Mouse (Mus musculus) spleen, postnatal 36 days (tissue): ENCODE data around the gene Tifab.

ENCODE experiments used
- DNase-seq, 2 experiments: peaks; one replicate each; pipeline ENCODE4 v3.0.0; 2022; ENCODE audit warnings: low spot score in 2 of 2, mixed read lengths in 1 of 2

Tifab gene

DNA sequence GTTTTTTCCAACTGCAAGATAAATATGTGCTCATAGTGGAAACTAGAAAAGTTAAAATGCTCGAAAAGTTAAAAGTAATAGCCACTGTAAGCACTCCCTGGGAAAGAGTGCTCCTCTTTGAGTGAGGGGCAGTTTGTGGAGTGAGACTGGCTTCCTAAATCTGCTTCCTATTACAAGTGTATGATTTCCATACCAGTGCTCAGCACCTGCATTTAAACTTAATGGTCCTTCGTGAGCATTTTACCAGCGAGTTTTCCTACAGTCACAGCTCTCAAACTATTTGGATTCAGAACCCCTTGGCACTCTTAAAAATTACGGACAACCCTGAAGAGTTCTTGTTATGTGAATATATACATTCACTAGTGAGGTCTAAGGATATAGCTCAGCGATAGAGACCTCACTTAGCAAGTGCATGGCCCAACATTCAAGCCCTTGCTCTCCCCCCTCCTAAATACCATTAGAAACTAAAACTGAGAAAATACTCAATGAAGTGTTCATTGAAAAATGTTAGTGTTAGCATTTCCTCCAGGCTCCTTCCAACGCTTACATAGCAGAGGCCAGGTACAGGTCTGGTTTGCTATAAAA lies 39.4 kb downstream of the Tifab start:
- no peak for DNase-seq

GRCm38 (mm10) chr13:56136200-56136599 lies 42.5 kb downstream of the Tifab start, which contains the start of gene H2afy:
H2afy (minus strand) TSS chr13:56136361.
- no peak for DNase-seq

DNA sequence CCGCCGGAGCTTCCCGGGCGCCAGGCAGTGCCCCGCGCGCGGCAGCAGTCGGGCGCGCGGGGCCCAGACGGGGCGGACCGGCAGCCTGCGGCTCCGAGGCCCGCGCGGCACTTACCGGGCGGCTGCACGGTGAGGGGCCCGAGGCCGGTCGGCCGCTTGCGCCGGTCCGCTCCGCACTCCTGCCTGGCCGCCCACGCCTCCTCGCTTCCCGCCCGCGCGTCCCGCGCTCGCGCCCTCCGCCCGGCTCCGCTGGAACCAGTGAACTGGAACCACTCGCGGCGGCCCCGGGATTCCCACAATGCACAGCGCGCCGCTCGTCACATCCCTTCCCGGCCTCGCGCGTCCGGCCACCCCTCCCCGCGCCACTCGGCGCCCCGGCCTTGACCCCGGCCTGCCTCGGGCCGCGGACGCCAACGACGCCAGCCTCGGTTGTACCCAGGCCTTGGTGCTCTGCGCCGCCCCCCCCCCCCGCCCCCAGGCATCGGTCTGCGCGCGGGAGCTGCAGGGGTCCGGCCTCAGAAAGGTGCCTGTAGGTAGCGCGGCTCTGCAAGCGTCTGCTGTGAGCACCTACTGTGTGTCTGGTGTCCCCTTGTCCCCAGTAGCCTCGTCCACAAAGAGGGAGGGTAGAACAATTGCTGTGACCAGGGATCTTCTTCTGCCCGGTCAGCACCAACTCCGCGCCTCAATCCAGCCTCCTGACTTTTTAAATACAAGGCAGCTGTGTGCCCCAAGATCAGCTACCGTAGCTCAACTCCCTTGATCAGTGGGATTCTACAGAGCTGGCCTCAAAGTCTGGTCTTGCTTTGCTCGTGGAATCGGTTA lies 43.2 kb downstream of the Tifab start:
- peak; percentile 82 to 83 for DNase-seq

GRCm38 (mm10) chr13:56134631-56135181 lies 44.0 kb downstream of the Tifab start:
- DNase-seq: peak; percentile 30 to 37

DNA sequence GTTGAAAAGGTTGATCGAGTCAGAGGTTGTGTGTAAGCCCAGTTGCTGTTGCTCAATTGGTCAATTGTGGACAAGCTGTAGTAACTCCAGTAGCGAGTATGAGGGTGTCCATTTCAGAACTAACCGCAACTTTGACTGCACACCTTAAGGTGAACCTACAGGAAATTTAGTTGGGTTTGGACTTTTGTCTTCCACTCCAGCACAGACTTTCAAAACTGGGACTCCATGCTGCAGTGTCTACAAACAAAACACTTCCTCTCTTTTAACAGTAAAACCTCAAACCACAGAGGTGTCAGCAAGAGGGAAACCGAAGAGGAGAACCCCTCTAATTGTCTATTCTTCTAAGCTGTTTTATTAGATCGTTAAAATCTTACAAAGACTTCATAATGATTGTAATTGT lies 44.7 kb downstream of the Tifab start:
- peak; percentile 33 to 47 for DNase-seq

DNA sequence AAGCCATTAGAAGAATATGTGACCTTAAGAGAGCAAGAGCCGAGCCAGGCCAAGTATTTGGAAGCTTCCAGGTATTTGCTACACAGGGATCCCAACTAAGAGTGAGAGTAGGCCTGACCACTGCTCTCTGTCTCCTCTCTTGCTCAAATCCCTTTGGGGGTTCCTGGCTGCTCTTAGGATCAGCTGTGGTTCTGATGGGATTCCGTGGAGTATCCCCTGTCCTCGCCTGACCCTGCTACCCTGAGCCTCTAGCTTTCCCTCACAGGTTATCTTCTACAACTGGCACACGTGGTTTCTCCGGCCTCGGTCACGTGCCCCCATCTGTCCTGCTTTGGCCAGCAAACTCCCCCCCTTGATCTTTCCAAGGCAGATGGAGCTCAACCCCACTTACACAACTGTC lies 45.7 kb downstream of the Tifab start:
- DNase-seq: no peak

GRCm38 (mm10) chr13:56132326-56132936 lies 46.3 kb downstream of the Tifab start:
- peak; percentile 52 for DNase-seq

GRCm38 (mm10) chr13:56130544-56130943 lies 48.1 kb downstream of the Tifab start:
- no peak for DNase-seq

DNA sequence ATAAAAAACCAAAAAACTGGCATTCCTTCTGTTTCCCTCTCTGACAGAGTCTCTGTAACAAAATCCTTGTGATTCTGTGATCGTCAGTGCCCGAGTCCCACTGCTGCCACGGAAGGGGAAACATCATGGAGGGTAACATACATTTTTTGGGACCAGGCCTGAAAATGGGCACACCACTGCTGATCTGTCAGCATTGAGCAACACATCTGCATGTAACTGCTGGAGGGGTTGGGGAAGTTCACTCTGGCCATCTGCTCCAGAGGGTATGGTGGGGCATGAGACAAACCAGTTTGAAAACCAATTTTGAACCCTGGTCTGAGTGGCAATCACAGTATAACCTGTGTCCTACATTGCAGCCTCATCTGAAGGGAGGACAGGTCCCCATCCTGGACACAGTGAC lies 49.1 kb downstream of the Tifab start:
- no peak for DNase-seq

DNA sequence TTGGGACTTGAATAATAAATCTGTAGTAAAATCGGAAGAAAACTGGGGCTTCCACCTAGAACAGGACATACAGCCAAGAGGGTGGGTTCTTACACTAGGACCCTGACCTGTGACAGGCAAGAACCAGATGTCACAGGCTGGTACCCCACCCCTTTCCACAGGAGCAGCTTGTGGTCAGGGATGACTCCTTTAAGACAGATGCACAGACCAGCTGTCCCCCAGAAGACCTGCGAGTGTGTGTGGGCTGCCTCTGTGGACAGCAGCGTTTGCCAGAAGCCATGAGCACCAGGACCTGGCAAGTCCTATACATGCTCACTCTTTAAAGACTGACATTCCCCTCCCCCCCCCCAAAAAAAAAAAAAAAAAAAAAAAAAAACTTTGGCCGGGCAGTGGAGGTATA lies 49.7 kb downstream of the Tifab start:
- DNase-seq: no peak

DNA sequence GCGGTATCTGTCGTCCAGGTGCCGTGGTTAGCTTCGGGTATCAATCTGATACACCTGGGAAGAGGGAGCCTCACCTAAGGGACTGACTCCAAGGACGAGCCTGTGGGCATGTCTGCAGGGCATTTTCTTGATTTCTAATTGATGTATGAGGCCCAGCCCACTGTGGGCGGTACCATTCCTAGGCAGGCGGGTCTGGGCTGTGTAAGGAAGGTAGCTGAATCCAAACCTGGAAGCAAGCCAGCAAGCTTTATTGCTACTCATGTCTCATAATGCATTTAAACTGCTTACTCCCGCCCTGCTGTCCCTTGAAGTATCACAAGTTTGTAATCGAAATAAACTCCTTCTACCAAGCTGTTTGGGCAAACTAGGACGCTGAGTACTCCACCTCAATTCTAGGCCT lies 53.1 kb downstream of the Tifab start:
- DNase-seq: no peak
